Mouse (Mus musculus) mouse trophoblast stem cell (cell line): Measurements from ENCODE around the gene Nomo1.

Source experiments
- in situ Hi-C, 2 experiments: fragments of 300-500 bp; cut with MseI, MboI; formaldehyde crosslinking; loops; 2 replicates in 1 of 2; 3 replicates in 1 of 2; pipeline ENCODE4 v1.15.1; 2025

The Nomo1 gene

DNA sequence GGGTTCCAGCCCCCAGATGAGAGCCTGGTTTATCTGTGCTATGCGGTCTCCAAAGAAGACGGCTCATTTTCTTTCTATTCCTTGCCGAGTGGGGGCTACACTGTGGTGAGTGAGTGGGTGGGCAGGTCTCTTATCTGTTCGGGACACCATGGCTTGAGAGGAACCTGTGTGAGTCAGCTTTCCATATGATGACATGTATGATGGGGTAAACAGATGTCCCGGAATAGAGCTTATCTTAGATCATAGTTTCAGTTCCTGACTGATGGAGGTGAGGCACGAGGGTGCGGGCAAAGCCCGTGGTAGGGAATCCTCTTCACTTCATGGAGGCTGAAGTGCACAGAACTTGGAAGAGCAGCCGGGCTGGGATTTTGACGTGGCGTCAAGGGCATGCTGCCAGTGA lies 12.4 kb downstream of the Nomo1 start:
- in situ Hi-C loops = no loop called here

DNA sequence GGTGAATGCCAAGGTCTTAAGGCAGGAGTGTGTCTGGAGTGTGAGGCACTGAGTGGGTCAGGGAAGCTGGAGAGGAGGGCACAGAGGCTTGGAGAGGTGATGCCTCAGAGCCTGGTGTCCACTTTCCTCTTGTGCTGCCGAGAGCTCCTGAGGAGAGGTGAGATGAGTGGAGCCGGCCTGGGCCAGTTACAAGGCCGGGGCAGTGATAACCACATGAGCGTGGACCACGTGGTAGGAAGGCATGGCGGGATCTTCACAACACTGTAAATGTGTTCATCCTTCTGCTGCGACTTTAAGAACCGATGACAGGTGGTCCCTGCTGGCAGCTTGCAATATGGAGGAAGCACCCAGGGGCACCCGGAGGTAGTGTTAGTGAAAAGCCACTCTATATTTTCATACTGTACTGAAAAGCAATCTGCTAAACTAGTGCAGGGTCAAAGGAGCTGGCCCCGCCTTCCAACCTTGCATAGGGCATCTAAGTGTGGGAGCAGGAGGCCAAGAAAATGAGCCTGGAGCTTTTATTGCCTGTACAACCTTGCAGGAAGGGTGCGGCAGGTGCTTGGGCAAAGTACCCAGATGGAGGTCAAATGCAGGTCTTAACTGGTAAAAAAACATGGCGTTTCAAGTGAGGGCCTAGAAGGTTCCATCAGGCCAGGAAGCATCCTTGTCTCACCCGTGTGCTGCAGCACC lies 14.5 kb downstream of the Nomo1 start:
- in situ Hi-C loops = no loop called here

DNA sequence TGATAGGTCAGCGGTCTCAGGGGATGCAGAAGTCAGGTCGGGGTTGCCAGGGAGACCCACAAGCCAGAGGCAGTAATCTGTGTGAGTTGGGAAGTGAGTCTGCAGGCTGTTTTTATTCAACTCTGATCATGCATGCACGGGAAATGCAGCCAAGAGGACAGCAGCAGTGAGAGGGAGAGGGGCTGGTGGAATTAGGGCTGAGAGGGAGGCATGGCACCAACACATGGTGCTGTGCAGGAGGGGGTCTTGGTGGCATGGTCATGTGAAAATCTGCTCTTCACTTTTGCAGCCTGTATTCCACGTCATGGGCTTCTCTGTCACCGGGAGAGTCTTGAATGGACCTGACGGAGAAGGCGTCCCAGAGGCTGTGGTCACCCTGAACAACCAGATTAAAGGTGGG lies 16.5 kb downstream of the Nomo1 start:
- in situ Hi-C loops = no loop called here

DNA sequence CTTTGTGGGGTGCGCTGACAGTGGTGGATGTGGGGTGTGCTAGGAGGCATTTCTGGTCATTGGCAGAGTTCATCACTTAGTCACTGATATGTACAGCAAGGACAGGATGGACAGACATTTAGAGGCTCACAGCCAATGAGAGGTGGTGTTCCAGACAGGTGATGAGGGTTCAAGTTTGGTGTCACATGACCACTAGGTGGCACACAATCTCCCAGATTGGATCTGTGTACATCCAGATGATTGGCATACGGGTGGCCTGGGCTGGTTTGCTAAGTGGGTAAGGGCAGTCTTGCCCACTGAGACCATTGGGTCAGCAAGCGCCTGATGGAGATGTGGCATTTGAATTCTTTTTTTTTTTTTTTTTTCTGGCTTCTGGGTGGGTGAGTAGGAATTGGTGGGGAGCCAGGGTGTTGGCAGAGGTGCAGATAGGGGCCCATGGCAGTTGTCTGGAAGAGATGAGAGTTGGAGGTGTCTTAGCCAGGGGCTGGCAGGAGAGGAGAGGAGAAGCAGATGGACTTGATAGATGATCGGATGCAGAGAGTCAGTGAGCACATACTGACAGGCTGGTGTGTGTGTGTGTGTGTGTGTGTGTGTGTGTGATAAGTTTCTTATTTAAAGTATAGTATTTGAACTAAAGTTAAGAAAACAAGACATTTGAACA lies 18.8 kb downstream of the Nomo1 start:
- in situ Hi-C loops = no loop called here

DNA sequence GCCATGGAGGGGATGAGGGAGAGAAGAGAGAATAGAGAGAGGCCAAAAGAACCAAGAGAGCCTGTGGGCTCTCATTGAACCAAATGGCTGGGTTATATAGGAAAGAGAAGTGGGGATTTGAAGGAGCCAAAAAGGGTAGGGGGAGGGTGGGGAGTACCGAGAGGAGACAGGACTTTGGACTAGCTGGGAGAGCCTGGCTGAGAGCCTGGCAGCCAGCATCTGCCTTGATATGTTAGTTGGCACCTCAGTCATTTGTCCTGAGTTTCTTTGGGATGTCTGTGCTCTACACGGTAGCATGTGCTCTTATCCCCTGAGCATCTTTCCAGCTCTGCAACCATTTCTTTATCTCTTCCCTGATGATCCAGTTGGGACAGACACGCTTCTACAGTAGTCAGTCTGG lies 20.1 kb downstream of the Nomo1 start:
- in situ Hi-C loops = no loop called here

DNA sequence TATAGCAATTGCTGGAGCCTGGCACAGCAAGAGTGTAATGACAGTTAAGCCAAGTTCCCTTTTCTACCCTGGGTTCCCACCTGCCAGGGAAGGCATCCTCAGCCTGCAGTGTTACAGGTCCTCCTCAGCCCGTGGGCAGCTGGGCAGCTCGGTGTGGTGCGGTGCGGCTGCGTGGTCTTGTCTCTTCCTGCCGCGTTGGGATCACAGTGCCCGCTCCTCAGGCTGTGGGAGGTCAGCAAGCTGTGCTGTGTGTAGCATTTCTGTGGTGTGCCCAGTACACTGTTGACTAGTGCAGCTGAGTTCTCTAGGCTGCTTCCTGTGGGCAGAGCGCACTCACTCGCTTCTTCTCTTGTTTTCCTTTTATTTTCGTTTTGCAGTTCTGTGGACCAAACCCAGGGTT lies 25.4 kb downstream of the Nomo1 start:
- in situ Hi-C loops = no loop called here

DNA sequence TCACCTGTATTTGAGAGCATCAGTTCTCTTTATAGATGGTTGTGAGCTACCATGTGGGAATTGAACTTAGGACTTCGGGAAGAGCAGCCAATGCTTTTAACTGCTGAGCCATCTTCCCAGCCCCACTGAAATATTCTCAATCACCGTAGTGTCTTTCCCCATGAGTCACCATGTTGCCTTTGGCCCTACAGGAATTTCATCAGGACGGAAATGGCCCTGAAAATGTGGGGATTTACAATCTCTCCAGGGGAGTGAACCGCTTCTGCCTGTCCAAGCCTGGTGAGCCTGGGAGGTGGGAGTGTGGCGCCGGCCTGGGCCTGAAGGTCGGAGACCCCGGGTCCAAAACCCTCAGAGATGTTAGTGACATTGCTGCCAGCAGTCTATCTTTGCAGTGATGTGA lies 27.2 kb downstream of the Nomo1 start:
- in situ Hi-C loops = no loop called here

DNA sequence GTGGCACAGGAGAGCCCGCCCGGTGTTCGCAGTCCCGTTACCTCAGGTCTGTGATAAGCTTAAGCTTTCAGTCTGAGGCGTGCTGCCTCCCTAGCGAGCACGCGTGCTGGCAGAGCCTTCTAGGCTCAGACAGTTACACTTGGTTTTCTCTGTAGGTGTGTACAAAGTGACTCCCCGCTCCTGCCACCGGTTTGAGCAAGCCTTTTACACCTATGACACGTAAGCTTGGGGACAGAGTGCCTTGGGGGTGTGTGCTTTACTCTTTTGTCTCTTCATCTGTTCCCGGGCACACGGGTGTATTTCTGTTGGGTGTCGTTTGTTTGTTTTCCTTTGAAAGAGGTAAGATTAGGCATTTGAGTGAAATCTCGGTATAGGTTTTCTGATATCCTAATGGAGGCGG lies 28.1 kb downstream of the Nomo1 start:
- in situ Hi-C loops = no loop called here

DNA sequence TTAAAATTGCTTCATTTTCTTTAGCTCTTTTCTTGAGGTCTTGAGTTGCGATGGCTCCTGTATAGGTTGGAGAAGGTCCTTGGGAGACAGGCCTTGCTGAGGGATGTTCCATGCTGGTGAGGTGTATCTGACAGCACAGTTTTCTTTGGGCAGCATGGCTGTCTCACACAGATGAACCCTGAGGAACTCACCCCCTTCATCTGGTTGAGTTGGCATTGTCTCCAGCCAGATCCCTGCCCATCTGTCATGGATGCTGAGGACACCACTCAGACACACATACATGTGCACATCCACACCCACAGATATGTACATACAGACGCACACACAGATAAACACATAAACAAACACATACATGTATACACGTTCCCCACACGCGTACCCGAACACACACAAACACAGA lies 29.8 kb downstream of the Nomo1 start:
- in situ Hi-C loops = no loop called here

DNA sequence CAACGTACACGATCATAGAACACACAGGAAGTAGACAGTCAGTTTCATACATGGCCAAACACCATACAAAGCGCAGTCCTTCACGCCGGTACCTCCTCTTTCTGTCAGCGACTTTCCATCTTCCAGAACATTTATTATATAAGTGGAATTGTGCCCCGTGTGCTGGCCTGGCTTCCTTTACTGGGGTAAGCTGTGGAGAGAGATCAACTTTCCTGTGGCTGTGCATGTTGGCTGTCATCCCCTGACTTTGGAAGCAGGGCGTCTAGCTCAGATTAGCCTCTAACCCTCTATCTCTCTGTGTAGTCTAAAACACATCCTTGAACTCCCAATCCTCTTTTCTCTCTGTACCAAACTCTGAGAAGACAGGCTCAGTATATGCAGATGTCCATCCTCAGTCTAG lies 35.3 kb downstream of the Nomo1 start:
- in situ Hi-C loops = no loop called here

DNA sequence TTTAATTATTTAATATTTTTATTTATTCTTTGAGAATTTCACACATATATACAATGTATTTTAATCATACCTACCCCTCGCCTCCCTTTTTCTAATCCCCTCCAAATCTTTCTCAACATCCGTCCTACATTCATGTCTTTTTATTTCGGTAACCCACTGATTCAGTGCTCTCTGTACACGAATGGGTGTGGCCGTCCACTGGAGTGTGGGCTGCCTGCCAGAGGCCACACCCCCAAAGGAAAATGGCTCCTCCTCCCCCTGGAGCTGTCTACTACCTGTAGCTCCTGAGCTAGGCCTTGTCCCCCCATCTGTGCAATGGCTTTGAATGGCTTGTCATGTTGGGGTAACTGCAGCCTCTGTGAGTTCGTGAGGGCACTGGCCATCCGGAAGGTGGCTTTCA lies 43.3 kb downstream of the Nomo1 start:
- in situ Hi-C loops = no loop called here

DNA sequence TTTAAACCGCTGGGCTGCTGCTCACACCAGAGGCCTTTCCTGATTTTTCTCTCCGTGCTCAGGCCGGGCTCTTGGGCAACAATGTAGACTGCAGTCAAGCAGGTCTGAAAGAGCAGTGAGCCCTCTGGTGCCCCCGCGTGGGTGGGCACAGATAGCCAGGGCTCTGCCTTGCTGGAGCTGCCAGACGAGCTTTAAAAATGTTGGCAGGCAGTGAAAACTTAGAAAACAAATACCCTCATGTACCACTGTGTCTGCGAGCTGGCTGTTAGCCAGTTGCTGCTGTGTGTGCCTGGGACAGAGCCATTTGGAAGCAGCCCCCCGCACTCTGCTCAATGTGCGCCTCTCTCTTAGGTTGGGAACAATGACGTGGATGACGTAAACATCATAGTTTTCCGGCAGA lies 44.2 kb downstream of the Nomo1 start:
- in situ Hi-C loops = no loop called here

DNA sequence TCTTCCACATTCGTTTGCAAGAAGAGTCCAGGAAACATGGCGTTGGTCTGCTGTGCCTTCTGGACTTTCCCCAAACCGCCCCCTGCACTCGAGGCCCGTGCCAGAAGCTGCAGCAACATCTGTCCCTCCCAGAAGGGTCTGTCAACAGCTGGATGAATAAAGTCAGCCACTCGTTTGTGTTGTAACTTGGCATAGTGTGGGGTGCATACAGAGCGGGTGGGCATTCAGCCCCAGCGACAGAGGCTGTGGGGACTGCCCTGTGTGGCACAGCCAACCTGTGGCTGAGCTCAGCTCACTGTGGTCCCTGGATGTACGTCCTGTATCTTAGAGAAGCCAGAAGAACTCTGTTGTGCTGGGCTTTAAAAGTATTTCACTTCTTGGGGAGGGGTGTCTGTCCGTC lies 50.5 kb downstream of the Nomo1 start:
- in situ Hi-C loops = no loop called here

DNA sequence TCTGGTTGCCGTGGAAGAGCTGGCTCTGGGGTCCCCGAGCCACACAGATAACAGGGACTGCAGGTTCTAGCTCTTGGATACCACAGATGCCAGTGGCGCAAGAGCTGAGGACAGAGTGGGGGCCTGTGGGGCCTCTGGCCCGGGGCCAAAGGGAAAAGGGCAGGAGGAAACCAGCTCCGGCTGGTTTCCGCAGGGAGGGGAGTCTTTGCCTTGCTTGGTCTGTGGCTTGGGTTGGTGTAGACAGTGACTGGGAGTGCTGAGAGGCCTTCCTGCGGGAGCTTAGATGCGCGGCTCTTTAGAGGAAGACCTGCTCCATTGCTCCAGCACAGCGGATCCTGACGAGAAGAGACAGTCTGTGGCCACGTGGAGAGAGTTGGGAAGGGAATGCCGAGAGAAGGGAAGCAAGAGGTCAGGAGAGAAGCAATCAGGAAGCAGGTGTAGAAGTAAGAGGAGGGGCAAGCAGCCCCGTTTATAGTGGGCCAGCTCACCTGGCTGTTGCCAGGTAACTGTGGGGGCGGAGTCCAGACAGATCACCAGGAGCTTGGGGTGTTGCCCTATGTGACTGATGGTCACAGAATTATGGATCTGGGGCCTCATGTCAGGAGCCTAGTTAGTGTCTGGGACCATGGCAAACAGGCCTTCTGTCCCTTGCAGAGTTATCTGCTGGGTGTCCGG lies 51.5 kb downstream of the Nomo1 start:
- in situ Hi-C loops = no loop called here

DNA sequence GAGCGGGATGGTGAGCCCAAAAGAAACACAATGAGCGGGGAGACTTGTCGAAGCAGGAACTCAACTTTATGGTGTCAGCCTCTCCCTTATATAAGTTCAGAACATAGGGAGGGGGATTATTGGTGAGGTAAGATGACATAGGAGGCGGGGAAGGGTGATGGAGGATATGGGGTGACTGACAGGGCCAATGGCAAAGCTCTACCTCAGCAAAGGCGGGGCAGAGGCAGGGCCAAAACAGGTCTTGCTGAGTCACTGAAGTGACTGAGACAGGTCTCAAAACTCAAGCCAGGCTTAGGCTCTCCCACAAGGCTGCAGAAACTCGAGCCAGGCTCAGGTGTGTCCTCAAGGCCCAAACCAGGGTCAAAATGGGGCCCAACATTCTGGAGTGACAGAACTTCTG lies 52.9 kb downstream of the Nomo1 start:
- in situ Hi-C loops = no loop called here

DNA sequence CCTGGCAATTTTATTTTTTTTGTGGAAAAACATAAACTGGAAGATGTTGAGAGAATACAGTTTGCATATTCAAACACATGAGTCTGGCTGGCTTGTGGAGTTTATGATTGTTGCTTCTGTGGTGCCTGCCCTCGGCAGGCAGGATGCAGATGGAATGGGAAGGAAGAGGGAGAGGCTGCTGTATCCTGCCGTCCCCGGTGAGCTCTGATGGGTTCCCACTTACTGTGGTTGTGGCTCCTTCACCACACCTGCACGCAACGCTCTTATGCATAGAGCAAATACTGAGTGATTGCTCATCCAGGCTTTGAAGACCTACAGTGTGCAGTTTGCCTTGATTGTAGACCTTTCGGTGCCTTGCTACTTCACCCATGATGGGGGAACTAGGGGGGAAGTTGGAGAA lies 54.7 kb downstream of the Nomo1 start:
- in situ Hi-C loops = no loop called here

DNA sequence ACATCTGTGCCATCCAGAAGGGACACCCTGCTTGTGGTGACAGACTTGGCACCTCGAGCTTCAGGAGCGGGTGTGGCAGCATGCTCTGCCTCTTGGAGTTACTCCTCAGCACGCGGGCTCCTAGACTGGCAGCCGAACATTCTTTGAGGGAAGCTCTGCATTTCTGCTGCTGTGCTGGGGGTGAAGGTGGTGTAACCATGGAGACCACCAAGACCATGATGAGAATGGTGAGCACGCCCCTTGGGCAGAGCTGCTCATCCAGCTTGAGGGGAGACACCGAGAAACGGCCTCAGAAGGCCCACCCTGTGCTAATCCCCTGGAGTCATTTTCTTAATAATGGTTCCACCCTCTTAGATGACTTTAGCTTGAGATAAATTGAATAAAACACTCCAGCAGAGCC lies 59.3 kb downstream of the Nomo1 start:
- in situ Hi-C loops = no loop called here

DNA sequence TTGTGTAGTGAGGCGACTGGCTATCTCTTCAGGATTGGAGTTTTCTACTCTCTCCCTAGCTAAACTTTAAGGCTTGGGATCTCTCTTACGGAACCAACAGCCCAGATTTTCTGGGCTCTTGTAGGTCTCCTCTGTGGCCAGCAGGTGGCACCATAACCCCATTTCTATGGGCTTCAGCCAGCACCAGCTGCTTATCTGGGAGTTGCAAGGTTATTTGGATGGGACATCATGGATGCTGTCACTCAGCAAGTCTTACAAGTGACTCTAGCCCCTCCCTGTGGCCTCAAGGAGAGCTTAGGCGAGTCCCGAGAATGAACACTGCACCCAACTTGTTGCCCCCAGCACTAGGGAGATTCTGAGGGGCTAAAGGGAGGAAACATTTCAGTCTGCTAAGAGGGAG lies 62.6 kb downstream of the Nomo1 start:
- in situ Hi-C loops = loop anchor here in 1 of 2 experiments (5.0 kb wide), 2 partner anchors 86 to 131 kb away; partner anchors contain the start of gene Abcc8

DNA sequence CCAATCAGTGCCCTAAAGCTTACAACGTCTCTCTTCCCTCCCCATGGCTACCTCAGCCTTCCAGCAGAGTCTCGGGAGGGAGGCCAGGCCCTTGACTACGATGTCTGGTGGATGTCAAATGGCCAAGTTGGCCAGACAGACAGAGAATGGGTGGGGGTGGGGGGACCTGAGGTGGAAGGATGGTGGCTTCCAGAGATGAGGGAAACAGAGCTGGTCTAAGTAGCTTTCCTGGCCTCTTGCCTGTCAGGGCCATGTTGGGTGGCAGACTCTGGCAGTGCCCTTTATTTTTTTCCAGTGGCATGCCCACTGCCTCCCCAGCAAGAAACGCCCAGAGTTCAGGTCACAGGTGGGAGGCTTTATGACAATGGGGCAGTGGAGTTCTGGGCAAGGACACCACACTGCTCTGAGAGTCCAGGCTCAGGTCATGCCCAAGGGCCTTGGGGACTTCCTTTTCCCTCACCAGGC lies 63.9 kb downstream of the Nomo1 start:
- in situ Hi-C loops = loop anchor here in 1 of 2 experiments (5.0 kb wide), 2 partner anchors 85 to 130 kb away; partner anchors contain the start of gene Abcc8

DNA sequence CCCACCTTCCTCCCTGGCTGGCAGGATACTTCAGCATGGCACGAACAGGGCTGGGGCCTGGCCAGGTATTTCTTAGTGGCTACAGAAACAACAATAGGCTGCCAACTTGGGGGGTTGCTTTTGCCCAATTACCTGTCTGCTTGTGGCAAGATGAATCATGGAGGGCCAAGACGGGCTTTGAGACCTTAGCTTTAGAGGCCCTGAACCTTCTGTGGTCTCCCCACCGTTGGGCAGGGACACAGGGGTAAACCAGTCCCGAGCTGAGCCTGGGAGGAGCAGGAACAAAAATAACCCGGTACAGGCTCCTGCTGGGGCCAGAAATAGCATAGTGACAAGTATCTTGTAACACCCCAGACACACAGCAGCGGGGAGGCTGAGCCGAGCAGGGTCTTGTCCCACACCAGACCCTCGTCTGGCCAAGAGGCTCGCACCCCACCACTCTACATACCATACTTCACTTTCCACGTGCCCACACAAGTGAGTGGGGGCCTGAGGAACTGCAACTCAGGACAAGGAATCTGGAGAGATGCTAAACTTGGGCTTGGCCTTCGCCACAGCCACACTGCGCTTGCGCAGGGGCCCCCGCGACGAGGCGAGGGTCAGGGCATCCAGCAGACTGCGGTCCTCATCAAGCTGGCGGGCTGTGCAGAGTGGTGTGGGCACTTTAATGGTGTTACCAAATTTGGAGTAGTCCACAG lies 64.9 kb downstream of the Nomo1 start:
- in situ Hi-C loops = loop anchor here in 1 of 2 experiments (5.0 kb wide), 2 partner anchors 84 to 129 kb away; partner anchors contain the start of gene Abcc8

DNA sequence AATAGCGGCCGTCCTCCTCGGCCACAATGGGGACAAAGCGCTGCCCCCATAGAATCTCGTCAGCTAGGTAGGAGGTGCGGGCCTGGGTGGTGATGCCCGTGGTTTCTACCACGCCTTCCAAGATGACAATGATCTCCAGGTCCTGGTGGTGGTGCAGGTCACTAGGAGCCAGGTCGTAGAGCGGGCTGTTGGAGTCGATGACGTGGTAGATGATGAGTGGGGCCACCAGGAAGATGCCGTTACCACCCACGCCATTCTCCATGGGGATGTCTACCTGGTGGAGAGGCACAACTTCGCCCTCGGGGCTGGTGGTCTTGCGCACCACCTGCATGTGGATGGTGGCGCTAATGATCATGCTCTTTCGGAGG lies 65.4 kb downstream of the Nomo1 start:
- in situ Hi-C loops = loop anchor here in 1 of 2 experiments (5.0 kb wide), 2 partner anchors 83 to 128 kb away; partner anchors contain the start of gene Abcc8

DNA sequence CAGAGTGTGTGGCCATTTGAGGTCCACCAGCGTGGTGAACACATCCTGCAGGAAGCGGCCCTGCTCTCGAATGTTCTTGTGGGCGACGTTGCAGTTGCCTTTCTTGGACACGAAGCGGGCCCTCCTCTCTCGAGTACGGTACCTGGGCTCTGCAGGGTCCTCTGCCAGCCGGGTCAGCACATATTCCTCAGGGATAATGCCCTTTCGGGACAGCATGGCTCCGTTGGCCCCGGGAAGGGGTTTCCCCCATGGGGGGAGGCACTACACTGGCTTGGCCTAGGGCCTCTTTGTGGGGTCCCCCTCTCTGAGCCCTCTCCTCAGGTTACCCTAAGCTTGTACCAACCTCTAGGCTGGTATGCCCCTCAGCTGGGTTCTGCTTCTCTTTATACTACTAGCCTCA lies 66.2 kb downstream of the Nomo1 start:
- in situ Hi-C loops = loop anchor here (5.0 to 10.0 kb wide), 3 partner anchors 83 to 128 kb away; partner anchors contain the start of gene Abcc8 (in 1 of the 2)
